Mouse (Mus musculus) G1E (cell line): Measurements from ENCODE around the gene Krt15.

Experiments
- CTCF ChIP-seq: IDR thresholded peaks from 2 replicates; pipeline ENCODE4 v1.5.1; 2012; ENCODE audit warnings: low read depth, low read length, inconsistent platforms, mixed read lengths
- GATA1 ChIP-seq: IDR thresholded peaks from 2 replicates; pipeline ENCODE4 v1.6.1; 2012; ENCODE audit warnings: borderline replicate concordance, low read length, inconsistent platforms, mixed read lengths
- TAL1 ChIP-seq: conservative IDR thresholded peaks from 2 replicates; pipeline ENCODE4 v1.6.1; 2012; ENCODE audit warnings: low read depth, low read length, inconsistent platforms, mixed read lengths

- TF ChIP-seq CTCF: no peak
- TF ChIP-seq TAL1: no peak
- TF ChIP-seq GATA1: no peak
Observed at GRCm38 (mm10) chr11:100113742-100114029, 22.0 kb downstream of the Krt15 start.
